Mouse (Mus musculus) embryonic facial prominence, embryonic 12.5 days (tissue): ENCODE results near the gene Eps15l1. TPM values are rescaled to one million over a fixed set of nuclear protein-coding genes. Genes with fewer than 3 reads are reported as not detected.
A peak's percentile ranks its signal among the peaks of the same experiment; 100 is the strongest.

Experiments used
- ATAC-seq: fragments of 200-750 bp; cut with Nextera tagmentation; 2 replicates; pipeline ENCODE4 v1.8.0; 2017; ENCODE audit not compliant: insufficient number of reproducible peaks, insufficient read depth, low FRiP score, low TSS enrichment
- H3K27ac ChIP-seq: fragments of 300-500 bp; sonication (generic); 2 replicates; pipeline ENCODE4 v1.5.1; 2016; ENCODE audit warnings: mild to moderate bottlenecking
- H3K27me3 ChIP-seq: fragments of 300-500 bp; sonication (generic); 2 replicates; pipeline ENCODE4 v1.6.1; 2016; ENCODE audit warnings: mild to moderate bottlenecking, moderate library complexity
- H3K36me3 ChIP-seq: fragments of 300-500 bp; sonication (generic); 2 replicates; pipeline ENCODE4 v1.6.1; 2016; ENCODE audit warnings: mild to moderate bottlenecking
- H3K4me1 ChIP-seq: fragments of 300-500 bp; sonication (generic); 2 replicates; pipeline ENCODE4 v1.6.1; 2016
- H3K4me2 ChIP-seq: fragments of 300-500 bp; sonication (generic); replicated peaks from 2 replicates; pipeline ENCODE4 v1.6.1; 2016; ENCODE audit warnings: mild to moderate bottlenecking, moderate library complexity
- H3K4me3 ChIP-seq: fragments of 300-500 bp; sonication (generic); 2 replicates; pipeline ENCODE4 v1.5.1; 2016; ENCODE audit warnings: mild to moderate bottlenecking
- H3K9ac ChIP-seq: fragments of 300-500 bp; sonication (generic); 2 replicates; pipeline ENCODE4 v1.6.1; 2016; ENCODE audit warnings: mild to moderate bottlenecking, moderate library complexity
- H3K9me3 ChIP-seq: fragments of 300-500 bp; sonication (generic); 2 replicates; pipeline ENCODE4 v1.6.1; 2016; ENCODE audit warnings: mild to moderate bottlenecking, moderate library complexity
- WGBS: fragments of 180-500 bp; shearing (Covaris S2); methylation state at CpG from one replicate; pipeline ENCODE4 v1.1.7; 2016; 5-methylcytosine and 5-hydroxymethylcytosine counted together
- polyA plus RNA-seq: library from polyadenylated mRNA; unstranded; fragments of >200 nt; fragmentation: Nextera tagmentation; extraction: Ambion mirVana; gene quantifications from 2 replicates; pipeline ENCODE4 v1.2.1, GENCODE M21; 2016

Gene Eps15l1
- polyA plus RNA-seq, 1 experiment from 2014 or later, result 69.0 TPM

- H3K27ac ChIP-seq, result no peak overlapping the region
- 29% methylated on average over 10 of the region's 10 CpGs for WGBS
- peaks cover 13% of the 10 kb centered on the region for H3K4me1 ChIP-seq
- H3K9ac ChIP-seq, result no peak overlapping the region
- H3K4me3 ChIP-seq, result no peak overlapping the region
- H3K27me3 ChIP-seq, result peaks cover 34% of the 10 kb centered on the region
- H3K4me2 ChIP-seq, result no peak overlapping the region
- no peaks in the 10 kb centered on the region for H3K9me3 ChIP-seq
- no peak for ATAC-seq
- H3K36me3 ChIP-seq, result no peaks in the 10 kb centered on the region
Measured at GRCm38 (mm10) chr8:72316053-72316695, 105.1 kb downstream of the Eps15l1 start.

- 72% methylated on average over 3 of the region's 3 CpGs for WGBS
- ATAC-seq, result no peak
Measured at GRCm38 (mm10) chr8:72312926-72313518, 108.2 kb downstream of the Eps15l1 start.

GRCm38 (mm10) chr8:72310849-72311506, 110.3 kb downstream of the Eps15l1 start:
- Histone ChIP-seq H3K27me3 (no peaks in the 10 kb centered on the region), H3K9me3 (no peaks in the 10 kb centered on the region), H3K4me1 (no peaks in the 10 kb centered on the region), H3K4me2 (no peak overlapping the region), H3K36me3 (no peaks in the 10 kb centered on the region), H3K9ac (no peak overlapping the region), H3K27ac (no peak overlapping the region), H3K4me3 (no peak overlapping the region)
- 0 out of 2 replicates have a peak, but pooled peaks have one; percentile 35 for ATAC-seq
- whole genome bisulfite sequencing, result 47% methylated on average over 8 of the region's 8 CpGs

More at GRCm38 (mm10) chr8:72312926-72313518, 108.2 kb downstream of the Eps15l1 start:
- 0 out of 2 replicates have a peak, but pooled peaks cover 5% of the 10 kb centered on the region for H3K27me3 ChIP-seq
- H3K4me3 ChIP-seq, result no peak overlapping the region
- H3K4me2 ChIP-seq, result no peak overlapping the region
- no peak overlapping the region for H3K27ac ChIP-seq
- no peaks in the 10 kb centered on the region for H3K4me1 ChIP-seq
- no peaks in the 10 kb centered on the region for H3K36me3 ChIP-seq
- H3K9ac ChIP-seq, result no peak overlapping the region
- no peaks in the 10 kb centered on the region for H3K9me3 ChIP-seq

GRCm38 (mm10) chr8:72308276-72308675, 113.0 kb downstream of the Eps15l1 start:
- Histone ChIP-seq H3K4me1 (no peaks in the 10 kb centered on the region), H3K4me3 (no peak overlapping the region), H3K4me2 (no peak overlapping the region), H3K9ac (no peak overlapping the region), H3K27me3 (no peaks in the 10 kb centered on the region), H3K27ac (no peak overlapping the region), H3K36me3 (no peaks in the 10 kb centered on the region), H3K9me3 (no peaks in the 10 kb centered on the region)
- WGBS, result 74% methylated on average over 6 of the region's 6 CpGs
- ATAC-seq, result no peak

- no peak for ATAC-seq
- 82% methylated on average over 5 of the region's 5 CpGs for WGBS
- Histone ChIP-seq H3K4me1 (no peaks in the 10 kb centered on the region), H3K9me3 (no peaks in the 10 kb centered on the region), H3K36me3 (no peaks in the 10 kb centered on the region), H3K9ac (no peak overlapping the region), H3K4me2 (no peak overlapping the region), H3K27me3 (no peaks in the 10 kb centered on the region), H3K27ac (no peak overlapping the region), H3K4me3 (no peak overlapping the region)
Measured at GRCm38 (mm10) chr8:72306913-72307312, 114.3 kb downstream of the Eps15l1 start.

- ATAC-seq, result no peak
- Histone ChIP-seq H3K36me3 (no peaks in the 10 kb centered on the region), H3K9ac (no peak within 1 kb of the TSS), H3K27ac (no peak within 1 kb of the TSS), H3K9me3 (no peaks in the 10 kb centered on the region), H3K4me1 (no peaks in the 10 kb centered on the region), H3K4me3 (no peak within 1 kb of the TSS), H3K27me3 (no peaks in the 10 kb centered on the region), H3K4me2 (no peak within 1 kb of the TSS)
- 73% methylated on average over 16 of the region's 16 CpGs for WGBS
Measured at GRCm38 (mm10) chr8:72305210-72305905, 115.9 kb downstream of the Eps15l1 start, which contains the start of gene Gm10282. Gm10282 (minus strand) TSS chr8:72305260.

- WGBS, result 62% methylated on average over 8 of the region's 8 CpGs
- Histone ChIP-seq H3K36me3 (no peaks in the 10 kb centered on the region), H3K27me3 (no peaks in the 10 kb centered on the region), H3K9ac (no peak overlapping the region), H3K9me3 (no peaks in the 10 kb centered on the region), H3K4me1 (no peaks in the 10 kb centered on the region), H3K4me2 (no peak overlapping the region), H3K27ac (no peak overlapping the region), H3K4me3 (no peak overlapping the region)
- ATAC-seq, result no peak
Measured at GRCm38 (mm10) chr8:72303633-72304032, 117.6 kb downstream of the Eps15l1 start.

- no peak for ATAC-seq
- H3K4me1 ChIP-seq, result no peaks in the 10 kb centered on the region
- no peak overlapping the region for H3K4me3 ChIP-seq
- no peak overlapping the region for H3K27ac ChIP-seq
- H3K9ac ChIP-seq, result no peak overlapping the region
- no peak overlapping the region for H3K4me2 ChIP-seq
- no peaks in the 10 kb centered on the region for H3K27me3 ChIP-seq
- no peaks in the 10 kb centered on the region for H3K9me3 ChIP-seq
- H3K36me3 ChIP-seq, result no peaks in the 10 kb centered on the region
- 59% methylated on average over 8 of the region's 8 CpGs for WGBS
Measured at GRCm38 (mm10) chr8:72302986-72303612, 118.2 kb downstream of the Eps15l1 start.

- Histone ChIP-seq H3K27me3 (no peaks in the 10 kb centered on the region), H3K27ac (no peak overlapping the region), H3K4me1 (no peaks in the 10 kb centered on the region), H3K4me3 (no peak overlapping the region), H3K9ac (no peak overlapping the region), H3K9me3 (no peaks in the 10 kb centered on the region), H3K36me3 (no peaks in the 10 kb centered on the region), H3K4me2 (no peak overlapping the region)
- 84% methylated on average over 5 of the region's 5 CpGs for WGBS
- no peak for ATAC-seq
Measured at GRCm38 (mm10) chr8:72301497-72301896, 119.8 kb downstream of the Eps15l1 start.

GRCm38 (mm10) chr8:72300654-72301400, 120.4 kb downstream of the Eps15l1 start:
- Histone ChIP-seq H3K4me2 (no peak overlapping the region), H3K36me3 (no peaks in the 10 kb centered on the region), H3K4me3 (no peak overlapping the region), H3K27me3 (no peaks in the 10 kb centered on the region), H3K27ac (no peak overlapping the region), H3K9me3 (no peaks in the 10 kb centered on the region), H3K9ac (no peak overlapping the region), H3K4me1 (no peaks in the 10 kb centered on the region)
- WGBS, result 72% methylated on average over 9 of the region's 9 CpGs
- ATAC-seq, result no peak

GRCm38 (mm10) chr8:72298928-72299327, 122.3 kb downstream of the Eps15l1 start:
- H3K9ac ChIP-seq, result no peak overlapping the region
- 82% methylated on average over 1 of the region's 1 CpGs for WGBS
- no peak overlapping the region for H3K27ac ChIP-seq
- no peaks in the 10 kb centered on the region for H3K4me1 ChIP-seq
- no peak overlapping the region for H3K4me2 ChIP-seq
- no peaks in the 10 kb centered on the region for H3K9me3 ChIP-seq
- H3K27me3 ChIP-seq, result no peaks in the 10 kb centered on the region
- no peaks in the 10 kb centered on the region for H3K36me3 ChIP-seq
- no peak overlapping the region for H3K4me3 ChIP-seq
- ATAC-seq, result no peak
